Mouse (Mus musculus) cerebellum, adult 2 months (tissue): ENCODE measurements around the gene Pdzd8.

Experiments used
- CTCF ChIP-seq: fragments of 200-500 bp; IDR thresholded peaks from 2 replicates; pipeline ENCODE4 v1.5.1; 2011; ENCODE audit warnings: low read depth, mild to moderate bottlenecking, control low read depth, low read length, moderate library complexity, borderline replicate concordance; ENCODE audit not compliant: insufficient read depth
- POLR2A ChIP-seq: fragments of 200-500 bp; IDR thresholded peaks from 2 replicates; pipeline ENCODE4 v1.6.1; 2011; ENCODE audit warnings: low read length, control low read depth, borderline replicate concordance; ENCODE audit not compliant: insufficient read depth

DNA sequence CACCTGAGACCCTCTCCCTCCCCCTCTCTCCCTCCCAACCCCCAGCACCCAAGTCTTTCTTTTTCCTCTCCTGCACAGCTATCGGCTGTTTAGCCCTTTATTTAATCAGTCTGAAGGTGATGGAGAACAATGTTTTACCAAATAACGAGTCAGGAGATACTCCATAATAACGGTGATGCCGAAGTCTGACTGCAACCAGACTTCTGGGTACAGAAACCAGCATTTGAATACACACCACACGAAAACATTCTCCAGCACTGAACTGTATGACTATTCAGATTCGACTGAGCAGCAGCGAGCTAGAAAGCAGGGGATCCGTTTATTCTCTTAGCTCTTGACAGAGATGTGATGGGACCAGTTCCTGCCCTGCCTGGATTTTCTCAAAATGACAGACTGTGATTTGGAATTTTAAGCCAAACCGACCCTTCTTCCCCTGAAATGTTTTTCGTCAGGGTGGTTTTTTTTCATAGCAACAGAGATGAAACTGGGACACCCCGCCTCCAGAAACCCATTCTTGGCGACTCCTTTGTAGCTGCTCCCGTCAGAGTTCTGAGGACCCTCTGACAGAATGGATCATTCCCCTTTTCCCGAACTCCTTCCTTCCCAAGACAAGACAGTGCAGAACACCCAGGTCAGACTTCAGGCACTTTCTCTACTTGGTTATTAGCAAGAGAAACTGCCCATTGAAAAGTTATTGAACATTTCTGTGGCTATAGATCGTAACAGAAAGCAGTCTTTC lies 5.7 kb upstream of the Pdzd8 start:
- TF ChIP-seq CTCF: no peak
- no peak for TF ChIP-seq POLR2A
